ENCODE assay signal across 10 mouse cellular contexts in the genomic region with DNA sequence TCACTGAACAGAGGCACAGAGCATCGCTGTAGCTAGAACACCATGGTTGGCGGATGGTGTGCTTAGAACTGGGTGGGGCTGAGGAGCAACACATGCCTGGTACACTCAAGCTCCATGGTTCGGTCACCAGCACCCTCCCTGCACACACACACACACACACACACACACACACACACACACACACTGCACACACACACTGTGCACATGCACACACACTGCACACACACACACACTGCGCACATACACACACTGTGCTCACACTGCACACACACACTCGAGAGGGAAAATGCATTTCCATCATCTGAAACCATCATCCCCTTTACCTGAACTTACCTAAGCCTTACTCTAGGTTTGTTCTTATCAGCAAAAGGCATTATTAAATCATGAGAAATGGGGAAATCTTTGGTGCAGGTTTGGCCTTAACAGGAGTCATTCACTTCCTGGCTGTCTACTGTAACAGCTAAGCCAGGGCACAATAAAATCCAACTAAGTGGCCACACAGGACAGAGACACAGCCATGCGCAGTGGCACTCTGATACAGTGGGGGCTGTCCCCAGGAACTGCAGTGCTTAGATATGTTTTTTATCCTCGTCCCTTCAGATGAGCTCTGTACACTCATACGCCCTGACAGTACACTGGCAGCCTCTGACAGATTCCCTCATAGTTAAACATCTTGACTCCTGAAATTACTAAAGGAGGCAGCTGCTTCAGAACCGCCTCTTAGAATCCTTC. TPM values are rescaled to one million over a fixed set of nuclear protein-coding genes. Genes with fewer than 3 reads are reported as not detected.
DNase-seq lines count a peak whose midpoint lies in the region; ATAC-seq and TF ChIP-seq lines count a peak whose summit lies in the region.
"Had no signal": no experiment of that assay in that cellular context is flagged by ENCODE, and none has a peak within 500 bp of the region (broad histone marks: within the 10 kb centered on the region; RNA-seq: fewer than 3 reads in every experiment).

No protein-coding gene starts in this region.

- TF ChIP-seq CTCF in lung, postnatal 0 days (IDR thresholded peaks at IDR 0.05) = no peak

- H3K4me3 ChIP-seq in heart, embryonic 12.5 days = no peak overlapping the region
- no peak overlapping the region for H3K4me3 ChIP-seq in lung, postnatal 0 days (ENCODE audit: low read depth, low read length)
- H3K4me3 ChIP-seq in limb, embryonic 13.5 days = no peak overlapping the region
- H3K4me3 ChIP-seq: liver, embryonic 13.5 days had no signal

- peak; percentile 36; the same call in 1 of the 2 replicates for ATAC-seq in heart, embryonic 12.5 days (ENCODE audit: insufficient number of reproducible peaks, low FRiP score)
- ATAC-seq in lung, postnatal 0 days = 0 out of 2 replicates have a peak, but pooled peaks have one; percentile 20
- ATAC-seq in limb, embryonic 13.5 days (ENCODE audit: low FRiP score, low read depth) = no peak

- peak overlapping the region; percentile 81 for H3K27ac ChIP-seq in heart, embryonic 12.5 days (ENCODE audit: poor library complexity, severe bottlenecking)
- no peak overlapping the region for H3K27ac ChIP-seq in lung, postnatal 0 days (ENCODE audit: low read length)
- peak overlapping the region; percentile 29; the same call in 1 of the 2 replicates for H3K27ac ChIP-seq in limb, embryonic 13.5 days
- H3K27ac ChIP-seq: liver, embryonic 13.5 days had no signal

- 0 out of 2 replicates have a peak, but pooled peaks cover 4% of the 10 kb centered on the region for H3K36me3 ChIP-seq in heart, embryonic 12.5 days
- no peaks in the 10 kb centered on the region for H3K36me3 ChIP-seq in lung, postnatal 0 days (ENCODE audit: insufficient read depth, low read length)
- H3K36me3 ChIP-seq in limb, embryonic 13.5 days = no peaks in the 10 kb centered on the region
- H3K36me3 ChIP-seq: liver, embryonic 13.5 days had no signal

- DNase-seq in heart, postnatal 36 days = no peak
- DNase-seq in lung, postnatal 0 days (ENCODE audit: low spot score) = no peak
- no peak for DNase-seq in lung, postnatal 14 days
- no peak for DNase-seq in urinary bladder, postnatal 36 days (ENCODE audit: low spot score in 2 of 2)
- no peak for DNase-seq in testis, postnatal 10 days (ENCODE audit: low spot score)
- DNase-seq in adrenal gland, postnatal 36 days = no peak
- DNase-seq: B cell, adult 2 months; liver, embryonic 13.5 days had no signal

- H3K9me3 ChIP-seq in heart, embryonic 12.5 days (replicated peaks) = no peaks in the 10 kb centered on the region
- no peaks in the 10 kb centered on the region for H3K9me3 ChIP-seq in lung, postnatal 0 days (ENCODE audit: low read length)
- no peaks in the 10 kb centered on the region for H3K9me3 ChIP-seq in limb, embryonic 13.5 days
- H3K9me3 ChIP-seq: liver, embryonic 13.5 days had no signal

- no peaks in the 10 kb centered on the region for H3K27me3 ChIP-seq in heart, embryonic 12.5 days (replicated peaks)
- no peaks in the 10 kb centered on the region for H3K27me3 ChIP-seq in lung, postnatal 0 days (replicated peaks; ENCODE audit: insufficient read depth, low read length)
- no peaks in the 10 kb centered on the region for H3K27me3 ChIP-seq in limb, embryonic 13.5 days
- H3K27me3 ChIP-seq: liver, embryonic 13.5 days had no signal

- peak overlapping the region; percentile 14 for H3K4me2 ChIP-seq in heart, embryonic 12.5 days
- no peak overlapping the region for H3K4me2 ChIP-seq in lung, postnatal 0 days (replicated peaks; ENCODE audit: low read depth, low read length)
- peak overlapping the region; percentile 10 for H3K4me2 ChIP-seq in limb, embryonic 13.5 days (replicated peaks)
- H3K4me2 ChIP-seq: liver, embryonic 13.5 days had no signal

- TF ChIP-seq EP300 in lung, postnatal 0 days (IDR thresholded peaks at IDR 0.05) = no peak

- H3K4me1 ChIP-seq in heart, embryonic 12.5 days (replicated peaks) = peaks cover 81% of the 10 kb centered on the region
- H3K4me1 ChIP-seq in lung, postnatal 0 days (ENCODE audit: insufficient read depth, low read depth, low read length) = peaks cover 19% of the 10 kb centered on the region
- peaks cover 65% of the 10 kb centered on the region for H3K4me1 ChIP-seq in limb, embryonic 13.5 days

- intact Hi-C loops in heart, postnatal 36 days (cut with DNase I) = no loop called here

- H3K9ac ChIP-seq in heart, embryonic 12.5 days = peak overlapping the region; percentile 2; the same call in 1 of the 2 replicates
- H3K9ac ChIP-seq in lung, postnatal 0 days (replicated peaks; ENCODE audit: low read depth) = no peak overlapping the region
- H3K9ac ChIP-seq in limb, embryonic 13.5 days = no peak overlapping the region; the same call in 1 of the 2 replicates
- H3K9ac ChIP-seq: liver, embryonic 13.5 days had no signal

- WGBS in heart, embryonic 12.5 days = 66% methylated on average over 9 of the region's 9 CpGs
- 54% methylated on average over 9 of the region's 9 CpGs for WGBS in lung, postnatal 0 days
- WGBS in limb, embryonic 13.5 days = 73% methylated on average over 9 of the region's 9 CpGs

RNA-seq across cellular contexts. Expression of a gene that starts 49.1 kb away (rescaled TPM):
- polyA plus RNA-seq in heart, embryonic 12.5 days (2016; fragmentation: Nextera tagmentation; extraction: Ambion mirVana) = 240 and 249 TPM in 2 replicates
- 100 to 1,000 TPM; 371 to 526 TPM for total RNA-seq in heart, postnatal 36 days (2021)
- polyA plus RNA-seq in lung, postnatal 0 days (2015; fragmentation: Nextera tagmentation; extraction: Ambion mirVana) = 346 and 376 TPM in 2 replicates
- 113 and 115 TPM in 2 replicates for polyA plus RNA-seq in limb, embryonic 13.5 days (2015; fragmentation: Nextera tagmentation; extraction: Ambion mirVana)
- total RNA-seq in adrenal gland, postnatal 36 days (2021) = 100 to 1,000 TPM; 359 to 687 TPM

RNA-seq across cellular contexts. Expression of a gene that starts 49.1 kb away (rescaled TPM):
- polyA plus RNA-seq in heart, embryonic 12.5 days (2016; fragmentation: Nextera tagmentation; extraction: Ambion mirVana) = 117 and 129 TPM in 2 replicates
- total RNA-seq in heart, postnatal 36 days (2021) = 100 to 1,000 TPM; 228 to 282 TPM
- 183 and 189 TPM in 2 replicates for polyA plus RNA-seq in lung, postnatal 0 days (2015; fragmentation: Nextera tagmentation; extraction: Ambion mirVana)
- polyA plus RNA-seq in limb, embryonic 13.5 days (2015; fragmentation: Nextera tagmentation; extraction: Ambion mirVana) = 52.1 and 56.3 TPM in 2 replicates
- total RNA-seq in adrenal gland, postnatal 36 days (2021) = 100 to 1,000 TPM; 182 to 302 TPM
